Mouse (Mus musculus) CD4-positive, CD25-positive, alpha-beta regulatory T cell, adult 2 months (primary cell): Measurements from ENCODE around the gene Klhl29.

Experiments used
- DNase-seq: peaks from one replicate; pipeline ENCODE4 v3.0.0-alpha.2; 2012; ENCODE audit warnings: low read depth, low spot score

Gene Klhl29

GRCm38 (mm10) chr12:5375616-5376461 is at the start of gene Klhl29:
Klhl29 (minus strand) TSS chr12:5375682.
- no peak for DNase-seq

DNA sequence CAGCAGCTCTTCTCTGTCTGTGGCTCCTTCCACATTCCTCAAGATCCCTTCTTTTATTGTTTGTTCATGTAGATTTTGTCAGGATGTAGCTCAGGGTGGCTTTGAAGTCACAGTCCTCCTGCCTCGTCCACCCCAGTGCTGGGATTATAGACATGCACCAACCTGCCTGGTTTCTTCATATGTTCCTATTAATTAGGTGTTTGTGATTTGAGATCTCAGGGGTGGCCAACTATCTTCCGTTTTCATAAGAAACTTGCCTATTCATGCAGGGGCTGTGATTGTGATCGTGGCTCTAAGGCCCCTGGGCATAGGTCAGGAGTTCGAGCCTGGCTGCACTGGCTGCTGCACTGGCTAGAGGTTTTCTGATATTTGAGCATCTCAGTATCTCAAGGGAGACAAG is 49.8 kb upstream of the Klhl29 start:
- DNase-seq, result no peak

DNA sequence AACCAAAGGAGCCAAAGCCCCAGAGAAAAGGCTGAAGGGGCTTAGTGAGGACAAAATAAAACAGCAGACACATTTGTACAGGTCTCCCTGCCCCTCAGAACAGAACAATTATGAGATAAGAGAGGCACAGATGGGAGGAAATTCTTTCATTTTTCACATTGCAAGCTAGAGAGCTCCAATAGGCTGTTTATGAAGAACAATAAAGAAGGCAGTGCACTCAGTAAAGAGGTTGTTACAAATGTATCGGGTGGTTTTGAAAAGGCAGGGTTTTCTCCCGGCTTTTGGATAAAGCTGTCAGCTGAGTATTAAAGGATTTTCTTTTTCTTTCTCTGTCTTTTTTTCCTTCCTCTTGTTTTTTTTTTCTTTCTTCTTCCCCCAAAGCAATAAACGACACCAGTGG is 40.3 kb upstream of the Klhl29 start:
- no peak for DNase-seq

DNA sequence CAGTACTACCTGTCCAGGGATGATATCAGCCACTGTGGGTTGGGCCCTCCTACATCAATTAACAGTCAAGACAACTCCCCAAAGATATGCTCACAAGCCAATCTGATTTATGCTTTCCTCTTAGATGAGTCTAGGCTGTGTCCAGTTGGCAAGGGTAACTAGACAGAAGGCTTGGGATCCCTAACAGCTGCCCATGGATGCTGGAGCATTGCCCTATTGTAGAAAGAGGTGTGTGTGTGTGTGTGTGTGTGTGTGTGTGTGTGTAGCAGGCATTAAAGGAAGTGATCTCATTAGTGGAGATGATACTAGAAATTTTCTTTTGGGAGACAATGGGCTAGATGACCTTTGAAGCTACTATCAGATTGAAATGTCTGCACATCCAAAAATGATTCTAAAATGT is 38.5 kb upstream of the Klhl29 start:
- no peak for DNase-seq

DNA sequence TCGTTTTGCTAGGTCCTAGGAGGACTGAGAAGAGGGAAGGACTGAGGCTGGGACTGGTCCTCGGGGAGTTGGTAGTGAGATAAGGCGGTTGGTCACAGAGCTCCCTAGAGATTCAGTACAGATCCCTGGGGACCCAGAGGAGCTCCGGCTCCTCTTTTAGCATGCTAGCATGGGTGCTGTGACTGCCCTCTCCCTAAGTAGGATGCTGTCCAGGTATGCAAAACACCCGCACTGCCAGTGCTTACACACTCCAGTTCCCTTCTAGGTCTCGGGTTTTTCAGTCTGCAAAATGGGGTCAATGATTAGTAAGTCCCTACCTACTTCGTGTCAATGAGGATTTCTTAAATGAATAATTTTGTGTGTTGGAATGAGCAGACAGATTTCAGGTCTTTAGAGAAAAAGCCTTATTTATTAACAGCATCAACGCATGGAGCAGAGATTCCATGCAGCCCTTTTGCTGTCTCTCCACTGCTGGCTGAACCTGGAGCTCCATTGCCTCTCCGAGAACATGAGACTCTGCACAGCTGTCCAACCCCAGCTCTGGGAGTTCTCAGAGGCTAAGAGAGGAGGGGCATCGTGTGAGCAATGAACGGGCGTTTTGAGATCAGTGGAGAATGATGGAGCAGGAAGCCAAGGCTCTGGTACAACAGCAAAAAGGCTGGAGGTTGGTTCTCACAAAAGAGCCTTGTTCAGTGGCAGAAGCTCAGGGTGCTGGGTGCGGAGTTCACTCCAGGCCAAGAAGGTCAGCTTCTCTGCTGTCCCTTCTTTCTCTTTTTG is 36.5 kb upstream of the Klhl29 start:
- DNase-seq, result no peak

DNA sequence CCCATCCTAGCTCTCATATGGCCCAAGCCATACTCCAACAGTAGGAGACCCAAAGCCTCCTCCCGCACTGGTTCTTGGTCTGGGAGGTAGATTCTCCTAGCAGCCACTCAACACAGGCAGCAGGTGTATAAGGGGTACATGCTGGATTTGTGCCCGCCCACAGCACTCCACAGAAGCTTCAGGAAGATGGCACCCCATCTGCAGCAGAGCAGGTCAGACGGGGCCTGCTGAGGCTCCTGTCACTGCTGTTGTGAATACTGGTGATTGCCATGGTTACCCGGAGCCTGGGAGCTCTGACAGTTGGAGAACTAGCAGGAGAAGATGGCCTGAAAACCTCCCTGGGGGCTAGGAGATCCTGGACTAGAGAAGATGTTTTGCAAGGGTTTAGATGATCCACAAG is 35.9 kb upstream of the Klhl29 start:
- DNase-seq, result no peak

GRCm38 (mm10) chr12:5410391-5411115 is 35.1 kb upstream of the Klhl29 start:
- DNase-seq, result peak; percentile 15

- DNase-seq, result no peak
Measured at GRCm38 (mm10) chr12:5407175-5407574, 31.7 kb upstream of the Klhl29 start.

- no peak for DNase-seq
Measured at GRCm38 (mm10) chr12:5397423-5397822, 21.9 kb upstream of the Klhl29 start.

DNA sequence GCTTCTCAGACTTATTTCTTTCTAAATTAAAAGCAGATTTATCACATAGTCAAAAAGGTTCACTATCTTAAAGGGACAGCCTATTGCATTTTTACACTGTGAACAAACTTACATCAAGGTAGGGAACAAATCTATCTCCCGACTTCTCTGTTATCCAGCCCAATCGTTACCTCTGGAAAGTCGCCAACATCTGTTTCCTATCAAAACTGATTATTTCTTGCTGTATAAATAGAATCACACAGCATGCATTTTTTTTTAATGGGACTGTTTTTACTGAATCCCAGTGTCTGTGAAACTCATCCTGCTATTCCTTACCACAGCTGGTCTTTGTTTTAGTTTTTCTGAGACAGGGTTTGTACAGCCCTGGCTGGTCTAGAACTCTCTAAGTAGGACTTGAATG is 19.7 kb upstream of the Klhl29 start:
- no peak for DNase-seq

DNA sequence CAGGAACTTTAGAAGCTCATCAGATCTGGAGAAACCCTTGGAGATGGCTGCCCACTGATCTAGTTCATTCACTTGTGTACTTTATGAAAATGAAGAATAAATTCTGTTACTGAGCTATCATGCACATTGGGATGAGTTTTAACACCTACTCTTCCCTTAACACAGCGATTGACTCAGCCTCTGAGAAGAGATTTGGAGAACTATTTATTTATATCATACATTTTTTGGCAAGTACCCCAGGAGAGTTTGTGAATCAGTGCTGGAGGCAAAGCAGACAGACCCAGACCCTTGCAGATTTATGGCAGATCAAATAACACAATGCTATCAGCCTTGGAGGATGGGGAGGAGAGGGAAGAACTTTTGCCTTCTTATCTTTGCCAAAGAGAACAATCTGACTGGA is 11.6 kb upstream of the Klhl29 start:
- DNase-seq, result no peak

GRCm38 (mm10) chr12:5386688-5387087 is 11.2 kb upstream of the Klhl29 start:
- no peak for DNase-seq

DNA sequence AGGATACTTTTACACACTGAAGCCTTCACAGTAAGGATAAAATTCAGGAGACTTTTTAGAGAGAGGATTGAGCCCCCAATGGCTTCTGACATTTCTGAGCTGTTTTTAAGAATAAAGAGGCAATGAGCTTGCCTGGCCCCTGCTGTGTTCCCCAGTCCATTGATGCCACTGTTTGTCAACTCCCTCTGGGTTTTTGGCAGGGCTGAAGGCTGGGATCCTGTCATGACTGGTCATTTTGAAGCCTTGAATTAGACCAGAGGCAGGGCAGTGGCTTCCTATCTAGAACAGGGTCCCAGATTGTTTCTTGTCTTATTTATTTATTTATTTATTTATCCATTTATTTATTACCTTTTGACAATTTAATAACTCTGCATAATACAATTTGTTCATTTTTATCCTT is 6.2 kb upstream of the Klhl29 start:
- DNase-seq, result no peak

- DNase-seq, result no peak
Measured at GRCm38 (mm10) chr12:5374684-5375615, 532 bp downstream of the Klhl29 start.

DNA sequence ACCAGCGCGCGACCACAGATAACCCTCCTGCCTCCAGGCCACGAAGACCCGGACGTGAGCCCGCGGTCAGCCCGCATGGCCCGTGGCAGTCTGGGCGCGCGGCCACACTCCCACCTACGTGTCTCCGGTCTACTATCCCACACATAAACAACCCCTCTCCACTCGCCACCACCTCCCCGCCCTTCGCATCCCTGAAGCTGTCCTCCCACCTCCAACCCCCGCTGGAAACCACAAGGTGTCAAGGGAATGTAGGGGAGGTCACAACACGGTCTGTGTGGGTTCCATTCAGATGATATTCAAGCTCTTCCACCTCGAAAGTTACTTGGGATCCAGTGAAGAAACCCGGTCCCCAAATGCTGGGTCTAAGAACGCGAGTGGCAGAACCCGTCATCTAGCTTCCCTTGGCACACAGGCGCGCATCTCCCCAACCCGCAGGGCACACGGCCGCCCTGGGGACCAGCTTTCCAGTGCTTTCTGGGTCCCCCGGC is 1.2 kb downstream of the Klhl29 start:
- DNase-seq, result no peak

GRCm38 (mm10) chr12:5373641-5374195 is 1.8 kb downstream of the Klhl29 start:
- DNase-seq, result no peak

GRCm38 (mm10) chr12:5369396-5369795 is 6.1 kb downstream of the Klhl29 start:
- no peak for DNase-seq

DNA sequence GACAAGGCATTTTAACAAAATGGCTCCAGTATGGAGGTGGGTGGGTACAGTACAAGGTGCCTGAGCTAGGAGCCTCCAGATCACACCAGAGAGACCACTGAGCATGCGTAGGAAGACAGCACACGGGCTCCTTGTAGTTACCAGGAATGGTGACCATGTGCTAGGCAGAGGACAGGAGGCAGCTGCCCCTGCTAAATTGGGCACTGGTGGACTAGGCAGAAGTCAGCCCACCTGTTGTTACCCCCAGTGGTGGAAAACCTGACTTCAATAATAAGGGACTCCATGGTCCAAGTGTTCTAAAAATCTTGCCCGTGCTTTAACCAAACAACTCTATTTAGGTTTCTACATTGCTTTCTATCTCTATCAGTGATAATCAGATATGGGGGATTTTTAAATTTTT is 10.6 kb downstream of the Klhl29 start:
- no peak for DNase-seq

DNA sequence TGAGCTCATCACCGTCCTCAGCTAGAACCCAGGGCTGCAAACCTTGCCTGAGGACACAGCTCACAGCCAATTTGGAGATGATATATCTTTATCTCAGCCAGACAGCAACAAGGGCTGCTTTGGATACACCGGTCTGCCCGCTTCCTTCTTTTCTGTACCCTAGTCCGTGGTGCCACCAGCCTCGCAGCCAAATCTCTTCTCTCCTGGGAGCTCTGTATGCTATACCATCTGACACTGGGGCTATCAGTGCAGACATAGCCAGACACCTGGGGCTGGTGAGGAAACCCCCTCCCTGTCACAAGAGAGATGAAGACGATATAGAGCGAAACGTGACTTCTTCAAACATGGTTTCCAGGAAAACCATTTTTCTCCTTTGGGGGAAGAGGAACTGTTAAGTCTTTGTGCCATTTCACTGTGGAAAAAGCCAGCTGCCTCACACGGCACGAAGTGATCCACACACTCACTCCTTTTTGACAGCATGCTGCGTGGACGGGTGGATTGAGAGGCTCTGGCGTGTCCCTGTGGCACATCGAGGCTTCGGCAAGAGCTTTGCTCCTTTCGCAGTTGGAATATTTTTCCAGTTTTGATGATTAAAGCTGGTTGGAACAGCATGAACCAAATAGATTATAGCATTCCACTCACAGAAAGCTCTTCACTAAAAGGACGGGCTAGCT is 11.4 kb downstream of the Klhl29 start:
- DNase-seq, result no peak

- no peak for DNase-seq
Measured at GRCm38 (mm10) chr12:5359065-5359464, 16.4 kb downstream of the Klhl29 start.
